Mouse (Mus musculus) brain, embryonic 14.5 days (tissue): Measurements from ENCODE around the gene Tarbp1.

Source experiments
- CTCF ChIP-seq: fragments of 200-500 bp; IDR thresholded peaks from 2 replicates; pipeline ENCODE4 v1.5.1; 2012; ENCODE audit warnings: inconsistent platforms, mild to moderate bottlenecking, moderate library complexity, borderline replicate concordance; ENCODE audit not compliant: insufficient read depth, insufficient read length; ENCODE audit errors: extremely low read depth
- POLR2A ChIP-seq: fragments of 200-500 bp; IDR thresholded peaks from 2 replicates; pipeline ENCODE4 v1.6.1; 2012; ENCODE audit warnings: mild to moderate bottlenecking, inconsistent platforms, borderline replicate concordance; ENCODE audit not compliant: poor library complexity, insufficient read depth, insufficient read length, severe bottlenecking; ENCODE audit errors: extremely low read depth

- no peak for TF ChIP-seq POLR2A
- no peak for TF ChIP-seq CTCF
Measured at GRCm38 (mm10) chr8:126504492-126505182, 29.8 kb upstream of the Tarbp1 start.
